Mouse (Mus musculus) E14TG2a.4 (cell line): ENCODE measurements around the gene Tppp2.

ENCODE experiments used
- CTCF ChIP-seq: conservative IDR thresholded peaks from 2 replicates; pipeline ENCODE4 v1.5.1; 2014; ENCODE audit warnings: low read length
- POU5F1 ChIP-seq: IDR thresholded peaks from 2 replicates; pipeline ENCODE4 v1.6.1; 2014; ENCODE audit warnings: low read length, borderline replicate concordance

DNA sequence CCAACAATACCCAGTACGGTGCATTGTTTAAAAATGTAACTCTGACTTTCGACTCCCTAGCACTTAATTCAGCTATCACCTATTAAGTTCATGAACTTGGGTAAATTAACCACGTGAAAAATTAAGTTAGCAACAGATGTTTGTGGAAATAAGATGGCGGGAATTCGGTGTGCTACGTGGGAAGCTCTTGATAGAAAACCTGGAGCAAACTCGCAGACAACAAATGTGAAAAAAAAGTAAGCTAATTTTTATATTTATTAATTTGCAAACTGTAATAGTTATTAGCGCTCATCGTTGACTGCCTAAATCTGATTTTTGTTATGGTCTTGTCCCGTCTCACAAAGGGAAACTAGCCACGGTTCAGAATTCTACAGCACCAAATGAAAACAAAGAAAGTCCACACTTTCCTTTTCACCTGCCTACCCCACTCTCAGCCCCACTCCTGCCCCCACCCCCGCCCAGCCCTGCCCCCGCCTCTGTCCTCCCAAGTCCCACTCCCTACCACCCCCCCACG lies 34.1 kb upstream of the Tppp2 start:
- TF ChIP-seq CTCF (no peak), POU5F1 (no peak)
